29 mouse cellular contexts compared by ENCODE assay signal in genomic region chr7:128717991-128718390, GRCm38 (mm10). TPM values are rescaled to one million over a fixed set of nuclear protein-coding genes. Genes with fewer than 3 reads are reported as not detected.
A peak's percentile ranks its signal among the peaks of the same experiment; 100 is the strongest.
DNase-seq lines count a peak whose midpoint lies in the region; ATAC-seq and TF ChIP-seq lines count a peak whose summit lies in the region.
"Had no signal": no experiment of that assay in that cellular context is flagged by ENCODE, and none has a peak within 500 bp of the region (broad histone marks: within the 10 kb centered on the region; RNA-seq: fewer than 3 reads in every experiment).

No protein-coding gene starts in this region.

- ATAC-seq in forebrain, postnatal 0 days: no peak
- ATAC-seq in forebrain, embryonic 12.5 days (ENCODE audit: low FRiP score): no peak
- ATAC-seq in lung, embryonic 16.5 days (ENCODE audit: low read depth): peak; percentile 77
- ATAC-seq: activated CD4-positive, CD25-positive, alpha-beta regulatory T cell, adult 4 months; CD4-positive, CD25-positive, alpha-beta regulatory T cell, adult 4 months; forebrain, embryonic 13.5 days; forebrain, embryonic 15.5 days; Patski had no signal

- no peak overlapping the region for H3K9ac ChIP-seq in forebrain, postnatal 0 days
- H3K9ac ChIP-seq in forebrain, embryonic 12.5 days: no peak overlapping the region
- no peak overlapping the region for H3K9ac ChIP-seq in lung, embryonic 16.5 days (ENCODE audit: low read length)
- H3K9ac ChIP-seq: embryonic facial prominence, embryonic 13.5 days; embryonic facial prominence, embryonic 15.5 days; forebrain, embryonic 13.5 days; forebrain, embryonic 15.5 days had no signal

- 73% methylated on average over 4 of the region's 4 CpGs for WGBS in forebrain, postnatal 0 days
- WGBS in forebrain, embryonic 12.5 days: 82% methylated on average over 4 of the region's 4 CpGs
- WGBS in lung, embryonic 16.5 days: 37% methylated on average over 4 of the region's 4 CpGs

- 0 out of 2 replicates have a peak overlapping the region, but pooled peaks have one; percentile 16 for H3K27ac ChIP-seq in forebrain, postnatal 0 days (ENCODE audit: low read depth, low read length)
- no peak overlapping the region for H3K27ac ChIP-seq in forebrain, embryonic 12.5 days
- H3K27ac ChIP-seq in lung, embryonic 16.5 days (ENCODE audit: low read length): peak overlapping the region; percentile 4
- H3K27ac ChIP-seq: embryonic facial prominence, embryonic 13.5 days; embryonic facial prominence, embryonic 15.5 days; forebrain, embryonic 10.5 days; forebrain, embryonic 13.5 days; forebrain, embryonic 15.5 days had no signal

- no peak for TF ChIP-seq CTCF in forebrain, postnatal 0 days (IDR thresholded peaks at IDR 0.05; ENCODE audit: low read depth)

- no peak for DNase-seq in forebrain, postnatal 0 days
- DNase-seq in lung, adult 18-20 months: no peak
- DNase-seq in lung, postnatal 10 days: peak; percentile 31
- DNase-seq in lung, postnatal 36 days: peak; percentile 27
- no peak for DNase-seq in frontal cortex, postnatal 36 days (ENCODE audit: low spot score in 2 of 2)
- DNase-seq: adrenal gland, adult 2 months; adrenal gland, postnatal 10 days; adrenal gland, postnatal 25 days; B cell, adult 2 months; cerebellum, adult 11 months; cerebellum, adult 18-20 months; cerebellum, adult 8-10 months; cerebellum, adult 9-11 months; cerebellum, postnatal 14 days; cerebellum, postnatal 36 days; embryo, embryonic 11 days had no signal

- H3K9me3 ChIP-seq in forebrain, postnatal 0 days (ENCODE audit: low read length): no peaks in the 10 kb centered on the region
- H3K9me3 ChIP-seq in forebrain, embryonic 12.5 days: no peaks in the 10 kb centered on the region
- H3K9me3 ChIP-seq in lung, embryonic 16.5 days (ENCODE audit: control insufficient read depth, low read length): no peaks in the 10 kb centered on the region
- H3K9me3 ChIP-seq: embryonic facial prominence, embryonic 13.5 days; embryonic facial prominence, embryonic 15.5 days; forebrain, embryonic 10.5 days; forebrain, embryonic 13.5 days; forebrain, embryonic 15.5 days; G1E had no signal

- no peak overlapping the region for H3K4me3 ChIP-seq in forebrain, postnatal 0 days (ENCODE audit: low read depth, low read length)
- no peak overlapping the region for H3K4me3 ChIP-seq in forebrain, embryonic 12.5 days (replicated peaks)
- no peak overlapping the region for H3K4me3 ChIP-seq in lung, embryonic 16.5 days (ENCODE audit: low read length)
- H3K4me3 ChIP-seq: embryonic facial prominence, embryonic 13.5 days; embryonic facial prominence, embryonic 15.5 days; erythroblast, embryonic 14.5 days; forebrain, embryonic 10.5 days; forebrain, embryonic 13.5 days; forebrain, embryonic 15.5 days had no signal

- H3K4me2 ChIP-seq in forebrain, postnatal 0 days (ENCODE audit: low read depth): no peak overlapping the region
- H3K4me2 ChIP-seq in forebrain, embryonic 12.5 days: no peak overlapping the region
- H3K4me2 ChIP-seq in lung, embryonic 16.5 days (ENCODE audit: low read depth, low read length): no peak overlapping the region
- H3K4me2 ChIP-seq: embryonic facial prominence, embryonic 13.5 days; embryonic facial prominence, embryonic 15.5 days; forebrain, embryonic 13.5 days; forebrain, embryonic 15.5 days had no signal

- H3K36me3 ChIP-seq in forebrain, postnatal 0 days (ENCODE audit: insufficient read depth): peaks cover 74% of the 10 kb centered on the region
- H3K36me3 ChIP-seq in forebrain, embryonic 12.5 days (replicated peaks): peaks cover 84% of the 10 kb centered on the region
- H3K36me3 ChIP-seq in lung, embryonic 16.5 days (ENCODE audit: control insufficient read depth, insufficient read depth, low read length): peaks cover 34% of the 10 kb centered on the region

- H3K4me1 ChIP-seq in forebrain, postnatal 0 days (ENCODE audit: insufficient read depth): no peaks in the 10 kb centered on the region
- H3K4me1 ChIP-seq in forebrain, embryonic 12.5 days: no peaks in the 10 kb centered on the region
- H3K4me1 ChIP-seq in lung, embryonic 16.5 days (replicated peaks; ENCODE audit: control insufficient read depth, insufficient read depth, low read length): no peaks in the 10 kb centered on the region
- H3K4me1 ChIP-seq: embryonic facial prominence, embryonic 13.5 days; embryonic facial prominence, embryonic 15.5 days; forebrain, embryonic 10.5 days; forebrain, embryonic 13.5 days; forebrain, embryonic 15.5 days had no signal

- no peaks in the 10 kb centered on the region for H3K27me3 ChIP-seq in forebrain, postnatal 0 days (ENCODE audit: insufficient read depth, low read length)
- no peaks in the 10 kb centered on the region for H3K27me3 ChIP-seq in forebrain, embryonic 12.5 days
- H3K27me3 ChIP-seq in lung, embryonic 16.5 days (ENCODE audit: control insufficient read depth, insufficient read depth, low read depth, low read length): no peaks in the 10 kb centered on the region
- H3K27me3 ChIP-seq: CH12.LX; embryonic facial prominence, embryonic 13.5 days; embryonic facial prominence, embryonic 15.5 days; forebrain, embryonic 13.5 days; forebrain, embryonic 15.5 days; Patski had no signal

RNA-seq across cellular contexts. Expression of gene Mcmbp, which starts 22.3 kb away (rescaled TPM):
- 34.6 and 43.3 TPM in 2 replicates for total RNA-seq in forebrain, postnatal 0 days (2014; rRNA removed)
- 32.4 and 42.0 TPM in 2 replicates for polyA plus RNA-seq in forebrain, postnatal 0 days (2015; fragmentation: Nextera tagmentation; extraction: Ambion mirVana)
- polyA plus RNA-seq in forebrain, embryonic 12.5 days (2016; fragmentation: Nextera tagmentation; extraction: Ambion mirVana): 73.3 and 83.0 TPM in 2 replicates
- polyA plus RNA-seq in lung, embryonic 16.5 days (2015; fragmentation: Nextera tagmentation; extraction: Ambion mirVana): 58.7 and 62.4 TPM in 2 replicates

RNA-seq across cellular contexts. Expression of gene Sec23ip, which starts 26.8 kb away (rescaled TPM):
- 18.3 and 22.0 TPM in 2 replicates for total RNA-seq in forebrain, postnatal 0 days (2014; rRNA removed)
- 16.6 and 23.8 TPM in 2 replicates for polyA plus RNA-seq in forebrain, postnatal 0 days (2015; fragmentation: Nextera tagmentation; extraction: Ambion mirVana)
- polyA plus RNA-seq in forebrain, embryonic 12.5 days (2016; fragmentation: Nextera tagmentation; extraction: Ambion mirVana): 43.1 and 45.7 TPM in 2 replicates
- 35.6 and 41.0 TPM in 2 replicates for polyA plus RNA-seq in lung, embryonic 16.5 days (2015; fragmentation: Nextera tagmentation; extraction: Ambion mirVana)

Comparison
In these comparisons a context has a peak if more than half of its experiments do, and no peak if none do; other contexts are left out.
1. DNase-seq: peak in lung, postnatal 10 days (single experiment) and lung, postnatal 36 days (single experiment); none in forebrain, postnatal 0 days (single experiment), lung, adult 18-20 months (0 of 2) and frontal cortex, postnatal 36 days (0 of 2).